Mouse (Mus musculus) C2C12 (cell line): ENCODE data around the gene Klf15. TPM values are rescaled to one million over a fixed set of nuclear protein-coding genes. Genes with fewer than 3 reads are reported as not detected.

Experiments
- H3K27me3 ChIP-seq: one replicate; pipeline ENCODE4 v1.6.1; 2011; ENCODE audit not compliant: control insufficient read depth, insufficient read depth, insufficient read length
- H3K36me3 ChIP-seq: one replicate; pipeline ENCODE4 v1.6.1; 2011; ENCODE audit not compliant: control insufficient read depth, insufficient read depth
- H3K4me3 ChIP-seq: one replicate; pipeline ENCODE4 v1.5.1; 2011; ENCODE audit warnings: mild to moderate bottlenecking, control low read depth; ENCODE audit not compliant: poor library complexity, insufficient read depth, severe bottlenecking
- H3K79me2 ChIP-seq: one replicate; pipeline ENCODE4 v1.6.1; 2011; ENCODE audit not compliant: control insufficient read depth, insufficient read depth
- H3K79me3 ChIP-seq: one replicate; pipeline ENCODE4 v1.6.1; 2011; ENCODE audit warnings: low read depth, control low read depth
- H3ac ChIP-seq: one replicate; pipeline ENCODE3; 2011; ENCODE audit warnings: low read depth; ENCODE audit not compliant: control insufficient read depth, insufficient read length
- CEBPB ChIP-seq: IDR thresholded peaks from one replicate; pipeline ENCODE4 v1.6.1; 2011; ENCODE audit warnings: low read depth, mild to moderate bottlenecking, control low read depth, moderate library complexity
- CTCF ChIP-seq: IDR thresholded peaks from one replicate; pipeline ENCODE4 v1.5.1; 2011; ENCODE audit not compliant: control insufficient read depth, insufficient read depth, insufficient read length
- FOSL1 ChIP-seq: IDR thresholded peaks from one replicate; pipeline ENCODE4 v1.8.0; 2011; ENCODE audit warnings: mild to moderate bottlenecking, low read length; ENCODE audit not compliant: poor library complexity, insufficient read depth, severe bottlenecking
- MAX ChIP-seq: IDR thresholded peaks from one replicate; pipeline ENCODE4 v1.6.1; 2011; ENCODE audit warnings: mild to moderate bottlenecking, control low read depth
- MYOD1 ChIP-seq: IDR thresholded peaks from one replicate; pipeline ENCODE4 v1.6.1; 2011; ENCODE audit warnings: low read depth; ENCODE audit not compliant: control insufficient read depth, insufficient read length
- MYOG ChIP-seq: IDR thresholded peaks from one replicate; pipeline ENCODE4 v1.6.1; 2011; ENCODE audit not compliant: control insufficient read depth, insufficient read length; ENCODE audit errors: extremely low read depth
- USF1 ChIP-seq: IDR thresholded peaks from one replicate; pipeline ENCODE4 v1.6.1; 2011; ENCODE audit warnings: low read depth, mild to moderate bottlenecking, control low read depth, moderate library complexity
- polyA plus RNA-seq: library from polyadenylated mRNA; unstranded; fragments of >200 nt; fragmentation: generic; extraction: Trizol; gene quantifications from one replicate; pipeline ENCODE4 v1.2.1, GENCODE M21; 2012; ENCODE audit warnings: missing spikeins

Gene Klf15
- polyA plus RNA-seq, 1 experiment = not detected

- TF ChIP-seq USF1 (no peak), MYOD1 (no peak), CTCF (no peak), CEBPB (no peak), MYOG (no peak), FOSL1 (no peak), MAX (no peak)
- Histone ChIP-seq H3K27me3 (peaks cover 15% of the 10 kb centered on the region), H3K79me3 (no peaks in the 10 kb centered on the region), H3ac (no peak overlapping the region), H3K36me3 (no peaks in the 10 kb centered on the region), H3K79me2 (no peaks in the 10 kb centered on the region), H3K4me3 (no peak overlapping the region)
These were observed 14.7 kb downstream of the Klf15 start for GRCm38 (mm10) chr6:90476941-90477518.

- Histone ChIP-seq H3ac (no peak overlapping the region), H3K4me3 (no peak overlapping the region), H3K79me3 (no peaks in the 10 kb centered on the region), H3K79me2 (no peaks in the 10 kb centered on the region), H3K27me3 (peaks cover 5% of the 10 kb centered on the region), H3K36me3 (no peaks in the 10 kb centered on the region)
- no peak for TF ChIP-seq FOSL1
- no peak for TF ChIP-seq MYOG
- TF ChIP-seq USF1 = no peak
- no peak for TF ChIP-seq CTCF
- TF ChIP-seq MAX = no peak
- no peak for TF ChIP-seq CEBPB
- no peak for TF ChIP-seq MYOD1
These were observed 21.9 kb downstream of the Klf15 start for GRCm38 (mm10) chr6:90484249-90484648.

GRCm38 (mm10) chr6:90484876-90485275 lies 22.5 kb downstream of the Klf15 start:
- Histone ChIP-seq H3K79me3 (no peaks in the 10 kb centered on the region), H3K79me2 (no peaks in the 10 kb centered on the region), H3ac (no peak overlapping the region), H3K36me3 (no peaks in the 10 kb centered on the region), H3K4me3 (no peak overlapping the region), H3K27me3 (peaks cover 5% of the 10 kb centered on the region)
- no peak for TF ChIP-seq CTCF
- no peak for TF ChIP-seq MAX
- TF ChIP-seq CEBPB = no peak
- TF ChIP-seq USF1 = no peak
- no peak for TF ChIP-seq MYOG
- no peak for TF ChIP-seq FOSL1
- no peak for TF ChIP-seq MYOD1

GRCm38 (mm10) chr6:90486176-90486921 lies 24.0 kb downstream of the Klf15 start, which contains the start of gene Aldh1l1:
Gene Aldh1l1, plus strand, starts transcription at chr6:90486427.
- H3K79me3 ChIP-seq = no peaks in the 10 kb centered on the region
- H3K27me3 ChIP-seq = peaks cover 9% of the 10 kb centered on the region
- H3ac ChIP-seq = no peak within 1 kb of the TSS
- TF ChIP-seq USF1 = no peak
- no peak for TF ChIP-seq CTCF
- no peak for TF ChIP-seq MYOG
- no peak for TF ChIP-seq FOSL1
- TF ChIP-seq CEBPB = no peak
- no peak within 1 kb of the TSS for H3K4me3 ChIP-seq
- no peaks in the 10 kb centered on the region for H3K79me2 ChIP-seq
- no peaks in the 10 kb centered on the region for H3K36me3 ChIP-seq

- H3K79me3 ChIP-seq = no peaks in the 10 kb centered on the region
- no peaks in the 10 kb centered on the region for H3K79me2 ChIP-seq
- peaks cover 9% of the 10 kb centered on the region for H3K27me3 ChIP-seq
- H3ac ChIP-seq = no peak overlapping the region
- TF ChIP-seq CEBPB (no peak), MYOD1 (no peak), MYOG (no peak), USF1 (no peak), CTCF (no peak), MAX (no peak), FOSL1 (no peak)
- H3K4me3 ChIP-seq = no peak overlapping the region
- H3K36me3 ChIP-seq = no peaks in the 10 kb centered on the region
These were observed 25.2 kb downstream of the Klf15 start for GRCm38 (mm10) chr6:90487531-90487930.
